Mouse (Mus musculus) brain, embryonic 18.5 days (tissue): ENCODE data around the gene Gdpd4.

Experiments
- DNase-seq: peaks from one replicate; pipeline ENCODE4 v3.0.0-alpha.2; 2012; ENCODE audit warnings: low read depth, low spot score

The Gdpd4 gene

GRCm38 (mm10) chr7:97919742-97920141, at the start of gene Gdpd4:
Gene Gdpd4 (plus strand): TSS chr7:97919955.
- DNase-seq, result no peak

- DNase-seq, result peak; percentile 12
These were observed 47.4 kb upstream of the Gdpd4 start for GRCm38 (mm10) chr7:97872396-97872795.

- DNase-seq, result no peak
These were observed 46.4 kb upstream of the Gdpd4 start for GRCm38 (mm10) chr7:97873317-97873716.

GRCm38 (mm10) chr7:97877846-97878538, 41.8 kb upstream of the Gdpd4 start:
- no peak for DNase-seq

- no peak for DNase-seq
These were observed 8.1 kb upstream of the Gdpd4 start for GRCm38 (mm10) chr7:97911646-97912045.

GRCm38 (mm10) chr7:97914833-97915516, 4.8 kb upstream of the Gdpd4 start:
- peak; percentile 60 for DNase-seq

GRCm38 (mm10) chr7:97925819-97926218, 6.1 kb downstream of the Gdpd4 start:
- no peak for DNase-seq

GRCm38 (mm10) chr7:97926978-97927377, 7.2 kb downstream of the Gdpd4 start:
- no peak for DNase-seq

- DNase-seq, result no peak
These were observed 24.7 kb downstream of the Gdpd4 start for GRCm38 (mm10) chr7:97944485-97944884.

- no peak for DNase-seq
These were observed 52.7 kb downstream of the Gdpd4 start for GRCm38 (mm10) chr7:97972486-97972885.

GRCm38 (mm10) chr7:97977463-97977862, 57.7 kb downstream of the Gdpd4 start:
- peak; percentile 55 for DNase-seq

- DNase-seq, result no peak
These were observed 64.5 kb downstream of the Gdpd4 start for GRCm38 (mm10) chr7:97984108-97984834.

- no peak for DNase-seq
These were observed 82.9 kb downstream of the Gdpd4 start for GRCm38 (mm10) chr7:98002617-98003016.

GRCm38 (mm10) chr7:98048101-98048824, 128.5 kb downstream of the Gdpd4 start:
- no peak for DNase-seq

GRCm38 (mm10) chr7:98051980-98052379, 132.2 kb downstream of the Gdpd4 start:
- no peak for DNase-seq

GRCm38 (mm10) chr7:98054461-98054860, 134.7 kb downstream of the Gdpd4 start:
- DNase-seq, result no peak

- DNase-seq, result no peak
These were observed 135.2 kb downstream of the Gdpd4 start for GRCm38 (mm10) chr7:98054942-98055341.

- no peak for DNase-seq
These were observed 146.5 kb downstream of the Gdpd4 start for GRCm38 (mm10) chr7:98066229-98066628.

GRCm38 (mm10) chr7:98071620-98072019, 151.9 kb downstream of the Gdpd4 start:
- DNase-seq, result peak; percentile 22

- no peak for DNase-seq
These were observed 157.7 kb downstream of the Gdpd4 start for GRCm38 (mm10) chr7:98077453-98077852.

GRCm38 (mm10) chr7:98082376-98082775, 162.6 kb downstream of the Gdpd4 start:
- no peak for DNase-seq
